Mouse (Mus musculus): ENCODE data around the gene Mdm1. TPM values are rescaled to one million over a fixed set of nuclear protein-coding genes. Genes with fewer than 3 reads are reported as not detected.
"Not testable (repeated sequence)": the region's sequence is repeated elsewhere in the genome, so short reads cannot be mapped to it uniquely, and the experiment has no call there.

Mdm1 gene
- total RNA-seq, 2 experiments from 2014 or later, result 23.4 to 25.9 TPM

DNA sequence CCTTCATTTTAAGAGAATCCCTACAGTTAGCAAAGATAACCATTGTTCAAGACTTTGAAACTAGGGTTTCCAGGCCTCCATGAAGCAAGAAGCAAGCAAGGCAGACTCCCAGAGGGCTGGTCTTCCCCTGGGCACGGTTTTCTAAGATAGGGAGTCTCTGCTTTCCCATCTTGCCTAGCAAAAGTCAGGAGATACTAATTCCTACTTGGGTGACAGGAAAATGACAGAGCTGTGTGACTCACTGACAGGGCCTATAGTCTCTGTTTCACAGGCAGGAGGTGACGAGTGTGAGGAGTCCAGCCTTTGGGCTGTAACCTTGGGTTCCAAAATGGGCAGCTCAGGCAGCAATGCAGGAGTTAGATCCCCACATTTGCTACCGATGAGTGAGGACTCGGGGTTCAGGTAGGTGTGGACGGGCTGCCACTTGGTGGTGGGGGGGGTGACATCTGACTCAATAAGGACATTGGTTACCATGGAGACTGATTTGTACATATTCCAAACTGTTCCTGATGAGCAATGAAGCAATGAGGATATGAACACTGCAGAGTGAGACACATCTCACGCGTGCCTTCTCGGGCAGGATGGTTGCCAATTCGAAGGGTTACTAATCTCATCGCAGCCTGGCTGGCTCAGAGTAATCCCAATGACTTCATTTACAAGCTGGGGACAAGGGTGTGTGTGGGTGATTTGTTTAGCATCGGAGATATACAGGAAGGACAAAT lies 19.0 kb upstream of the Mdm1 start:
- no peak for DNase-seq (ENCODE audit: low spot score in 2 of 2)

DNA sequence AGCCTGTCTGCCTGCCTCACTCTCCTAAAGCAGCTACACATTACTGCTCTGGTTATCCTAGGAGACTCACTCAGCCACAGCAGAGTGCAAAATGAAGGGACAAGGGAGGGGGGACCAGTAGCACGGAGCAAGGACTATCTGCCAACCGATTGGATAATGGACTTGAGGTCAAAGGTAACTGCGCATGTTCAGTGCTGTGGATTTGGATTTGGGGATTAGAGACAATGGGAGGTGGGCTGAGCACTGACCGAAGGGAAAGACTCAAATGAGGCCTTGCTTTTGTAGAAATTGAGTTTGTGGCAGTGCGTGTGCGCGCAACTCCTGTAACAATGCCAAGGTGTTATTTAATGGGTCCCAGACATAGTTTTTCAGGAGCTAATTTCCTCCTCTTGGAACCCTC lies 16.4 kb upstream of the Mdm1 start:
- no peak for DNase-seq (ENCODE audit: low spot score in 2 of 2)

DNA sequence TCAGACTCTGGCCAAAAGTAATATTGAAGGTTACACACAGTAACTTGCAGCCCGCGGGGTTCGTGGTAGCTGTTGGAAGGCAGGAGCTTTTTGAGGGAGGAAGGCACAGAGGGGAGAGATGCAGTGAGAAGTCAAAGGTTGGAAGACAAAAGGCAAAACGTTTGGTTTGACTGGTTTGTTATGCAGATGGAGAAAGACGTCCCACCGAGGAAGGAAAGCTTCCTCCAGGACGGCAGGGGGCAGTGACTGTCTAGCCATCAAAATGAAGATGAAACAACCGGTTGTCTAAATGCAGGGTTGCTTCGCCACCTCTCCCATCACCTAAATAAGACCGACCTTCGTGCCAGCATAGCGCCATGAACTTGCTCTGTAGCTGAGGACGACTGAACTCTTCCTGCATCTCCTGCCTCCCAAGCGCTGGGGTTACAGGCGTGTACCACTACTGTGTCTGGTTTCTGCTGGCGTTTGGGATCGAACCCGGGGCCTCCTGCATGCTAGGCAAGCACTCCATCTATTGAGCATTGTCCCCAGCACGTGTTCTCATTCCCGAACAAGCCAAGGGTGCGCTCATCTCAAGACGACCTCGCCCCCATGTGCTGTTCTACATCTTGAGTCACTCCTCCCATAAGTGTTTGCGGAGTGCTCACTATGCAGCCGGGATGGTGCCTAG lies 15.7 kb upstream of the Mdm1 start:
- no peak for DNase-seq (ENCODE audit: low spot score in 2 of 2)

DNA sequence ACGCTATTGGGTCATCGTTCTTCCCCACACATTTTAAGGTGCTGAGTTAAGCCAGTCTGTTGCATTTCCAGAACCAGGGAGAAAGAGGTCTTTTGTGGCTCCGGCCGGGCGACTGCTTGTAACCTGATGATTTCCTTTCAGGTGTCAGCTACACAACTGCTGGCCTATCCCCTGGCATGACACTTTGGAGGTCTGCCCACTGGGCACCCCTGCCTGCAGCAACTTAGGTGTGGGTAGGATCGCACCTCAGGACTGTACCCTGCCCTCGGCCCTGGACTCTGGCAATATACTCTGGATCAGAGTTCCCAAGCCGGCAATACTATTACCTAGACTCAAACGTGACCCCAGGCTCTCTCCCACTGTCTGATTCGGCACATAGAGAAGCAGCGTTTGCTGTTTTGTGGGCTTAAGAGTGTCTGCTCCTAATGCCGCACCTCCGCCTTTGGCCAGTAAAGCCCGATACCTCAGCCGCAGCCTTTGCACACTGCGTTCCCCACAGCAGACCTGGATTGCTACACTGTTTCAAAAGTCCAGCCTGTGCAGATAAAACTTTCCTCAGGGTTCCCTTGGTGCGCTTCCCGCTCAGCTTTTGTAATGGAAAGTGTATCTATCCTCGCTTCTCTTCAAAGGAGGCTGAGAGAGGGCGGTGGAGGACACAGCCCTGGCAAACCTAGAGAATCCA lies 12.5 kb upstream of the Mdm1 start:
- no peak for DNase-seq (ENCODE audit: low spot score in 2 of 2)

- DNase-seq (ENCODE audit: low spot score in 2 of 2), result no peak
Measured at GRCm38 (mm10) chr10:118130016-118130415, 11.6 kb upstream of the Mdm1 start.

DNA sequence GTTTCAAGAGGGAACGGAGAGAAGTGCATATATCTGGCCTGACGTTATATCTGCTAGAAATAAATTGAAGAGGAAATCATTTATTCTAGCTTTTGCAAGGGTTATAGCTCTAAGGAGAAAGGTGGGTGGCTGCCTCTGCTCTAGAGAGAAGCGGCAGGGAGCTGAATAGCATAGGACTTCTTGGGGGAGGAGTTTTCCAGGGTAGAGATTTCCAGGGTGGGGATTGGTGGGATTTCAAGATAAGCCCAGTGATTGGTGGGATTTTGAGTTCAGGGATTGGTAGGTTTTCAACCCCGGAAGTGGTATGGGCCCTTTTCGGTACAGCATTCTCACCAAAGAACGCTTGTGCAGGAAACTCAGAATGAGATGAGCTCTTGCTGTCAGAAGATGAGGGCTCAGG lies 8.6 kb upstream of the Mdm1 start:
- no peak for DNase-seq (ENCODE audit: low spot score in 2 of 2)

DNA sequence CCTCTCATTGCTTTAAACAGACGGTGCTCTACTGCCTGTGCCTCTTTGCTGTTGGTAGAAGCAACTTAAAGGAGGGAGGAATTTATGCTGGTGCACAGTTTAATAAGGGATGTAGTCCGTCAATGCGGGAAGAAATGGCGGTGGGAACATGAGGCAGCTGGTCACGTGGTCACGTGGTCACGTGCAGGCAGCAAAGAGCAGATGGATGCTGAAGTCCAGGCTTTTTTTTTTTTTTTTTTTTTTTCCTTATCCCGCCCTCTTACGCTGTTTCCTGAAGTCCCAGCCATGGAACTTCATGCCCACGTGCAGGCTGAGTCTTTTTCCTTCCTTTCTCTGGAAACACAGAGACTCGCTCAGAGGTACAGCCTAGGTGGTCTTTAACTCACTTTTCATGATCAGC lies 3.1 kb upstream of the Mdm1 start:
- DNase-seq (ENCODE audit: low spot score in 2 of 2), result no peak

- DNase-seq (ENCODE audit: low spot score in 2 of 2), result no peak
Measured at GRCm38 (mm10) chr10:118139837-118140570, 1.6 kb upstream of the Mdm1 start.

DNA sequence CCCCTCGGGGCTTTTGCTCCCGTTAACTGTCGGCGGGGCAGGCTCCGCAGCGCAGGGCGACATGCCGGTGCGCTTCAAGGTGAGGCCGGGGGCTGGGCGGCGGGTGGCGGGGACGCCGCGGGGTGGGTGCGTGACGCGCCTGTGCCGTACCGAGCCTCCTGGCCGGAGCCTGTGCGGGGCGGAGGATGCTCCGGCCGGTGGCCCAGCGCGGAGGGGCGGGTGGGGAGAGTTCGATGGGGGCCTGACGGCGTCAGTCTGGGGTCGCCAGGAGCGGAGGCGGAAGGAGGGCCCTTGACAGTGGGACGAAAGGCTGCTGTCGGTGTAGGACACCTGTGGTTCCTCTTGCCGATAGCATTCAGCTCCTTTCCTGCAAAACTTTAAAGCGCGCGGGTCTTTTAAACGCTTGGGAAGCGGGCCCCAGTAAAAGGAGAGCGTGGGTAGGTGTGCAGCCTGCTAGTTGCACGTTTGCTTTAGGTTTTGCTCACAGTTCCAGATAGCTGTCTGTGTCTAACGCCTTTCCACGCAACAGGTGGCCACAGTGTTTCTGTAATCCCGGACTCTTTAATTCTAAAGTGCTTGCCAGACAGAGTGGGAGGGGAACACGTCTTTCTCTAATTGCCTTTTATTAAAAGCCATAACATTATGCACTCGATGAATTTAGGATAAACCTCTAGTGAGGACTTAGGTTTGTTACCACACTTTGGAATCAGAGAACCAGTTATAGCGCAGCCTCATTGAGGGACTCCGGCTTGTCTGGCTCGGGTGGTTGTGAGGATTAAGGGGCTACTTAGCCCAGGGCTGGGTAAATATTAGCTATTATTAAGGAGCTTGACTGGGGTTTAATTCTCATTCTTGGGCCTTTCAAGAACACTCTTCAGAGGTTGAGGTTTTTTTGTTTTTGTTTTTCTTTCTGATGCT lies 532 bp downstream of the Mdm1 start:
- DNase-seq (ENCODE audit: low spot score in 2 of 2), result no peak

- no peak for DNase-seq (ENCODE audit: low spot score in 2 of 2)
Measured at GRCm38 (mm10) chr10:118149381-118149780, 7.8 kb downstream of the Mdm1 start.

DNA sequence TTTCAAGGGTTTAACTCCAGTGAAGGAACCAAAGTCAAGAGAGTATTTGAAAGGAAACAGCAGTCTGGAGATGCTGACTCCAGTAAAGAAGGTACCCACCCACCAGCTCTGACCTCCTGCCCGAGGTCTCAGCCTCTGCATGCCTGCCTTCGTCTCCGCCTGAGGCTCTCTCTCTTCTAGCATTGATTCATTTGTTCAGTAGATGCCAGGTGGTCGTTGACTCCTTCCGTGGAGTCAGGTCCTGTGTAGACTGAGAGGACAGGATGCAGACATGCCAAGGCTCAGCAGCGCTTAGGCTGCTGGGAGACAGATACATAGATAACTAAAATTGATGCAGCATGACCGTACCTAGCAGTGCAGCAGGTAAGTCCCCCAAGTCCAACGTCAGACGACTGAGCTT lies 9.3 kb downstream of the Mdm1 start:
- DNase-seq (ENCODE audit: low spot score in 2 of 2), result no peak

DNA sequence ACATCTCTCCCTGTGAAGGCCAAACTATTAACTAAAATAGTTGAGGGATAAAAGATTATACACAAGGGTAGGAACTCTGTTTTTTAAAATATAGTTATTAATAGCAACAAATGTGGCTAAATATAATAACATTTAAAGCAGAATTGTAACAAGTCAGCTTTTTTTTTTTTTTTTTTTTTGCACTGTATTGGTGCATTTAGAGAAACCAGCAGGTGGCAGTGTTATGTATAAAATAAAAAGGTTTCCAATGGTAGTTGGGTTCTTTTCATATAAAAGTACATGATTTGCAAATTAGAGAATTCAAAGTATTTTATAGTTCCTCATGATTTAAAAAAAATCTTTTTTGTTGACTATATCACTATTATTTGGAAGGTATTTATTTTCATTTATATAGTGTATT lies 14.3 kb downstream of the Mdm1 start:
- no peak for DNase-seq (ENCODE audit: low spot score in 2 of 2)

DNA sequence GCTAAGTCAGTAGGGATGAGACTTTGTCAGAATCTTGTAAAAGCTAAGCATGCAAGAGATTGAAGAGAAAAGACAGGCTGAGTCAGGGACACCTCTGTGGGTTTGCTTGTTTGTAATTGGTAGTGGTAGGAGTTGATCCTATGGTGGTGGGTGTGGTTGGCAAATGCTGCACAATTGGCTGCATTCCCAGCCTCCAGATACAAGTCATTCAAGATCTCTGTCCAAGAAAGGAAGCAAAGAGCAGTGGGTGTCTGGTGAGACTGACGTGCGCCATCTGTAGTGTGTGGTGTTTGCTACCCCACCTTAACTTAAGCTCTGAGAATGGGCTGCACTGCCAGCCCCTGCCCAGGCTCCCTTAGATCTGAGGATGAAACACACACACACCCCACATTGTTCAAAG lies 19.5 kb downstream of the Mdm1 start:
- no peak for DNase-seq (ENCODE audit: low spot score in 2 of 2)

GRCm38 (mm10) chr10:118169212-118169611 lies 27.6 kb downstream of the Mdm1 start:
- no peak for DNase-seq (ENCODE audit: low spot score in 2 of 2)

GRCm38 (mm10) chr10:118172416-118172815 lies 30.8 kb downstream of the Mdm1 start:
- no peak for DNase-seq (ENCODE audit: low spot score in 2 of 2)

GRCm38 (mm10) chr10:118172876-118173275 lies 31.3 kb downstream of the Mdm1 start:
- DNase-seq (ENCODE audit: low spot score in 2 of 2), result no peak

DNA sequence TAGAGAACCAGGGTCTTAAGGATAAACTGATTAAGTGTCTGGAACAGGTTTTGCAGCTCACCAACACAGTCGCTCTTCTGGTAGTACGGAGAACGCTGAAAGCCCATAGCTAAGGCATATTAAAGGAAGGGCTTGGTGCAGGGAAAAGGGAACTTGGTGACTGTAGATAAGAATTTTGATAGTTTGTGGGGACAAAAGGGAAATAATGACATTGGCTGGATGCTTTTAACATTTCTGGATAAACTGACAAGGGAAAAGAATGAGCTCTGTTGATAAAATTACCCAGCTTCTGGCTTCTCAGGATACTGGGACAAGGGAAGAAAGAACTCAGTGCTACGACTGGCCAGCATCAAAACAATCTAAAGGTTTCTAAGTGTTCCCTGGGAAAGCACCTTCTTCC lies 33.9 kb downstream of the Mdm1 start:
- not testable (repeated sequence) for DNase-seq (ENCODE audit: low spot score in 2 of 2)

DNA sequence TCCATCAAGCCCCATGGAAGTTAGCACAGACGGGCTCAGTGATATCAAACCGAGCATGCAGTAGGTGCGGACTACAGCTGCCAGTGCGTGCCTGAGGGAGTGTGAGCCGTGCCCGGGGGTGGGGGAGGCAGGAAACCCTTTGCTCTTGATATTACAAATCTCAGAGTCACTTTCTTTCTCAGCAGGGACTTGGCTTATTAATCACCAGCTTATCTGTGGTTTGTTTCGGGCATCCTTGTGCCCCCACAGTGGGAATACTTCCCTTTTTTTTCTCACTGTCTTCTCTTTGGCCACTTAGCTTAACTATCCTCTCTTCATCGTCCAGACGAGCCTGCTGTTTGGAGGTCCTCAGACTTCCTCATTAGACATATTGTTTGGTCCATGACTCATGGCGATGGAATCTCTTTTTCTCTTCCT lies 37.1 kb downstream of the Mdm1 start:
- no peak for DNase-seq (ENCODE audit: low spot score in 2 of 2)

- DNase-seq (ENCODE audit: low spot score in 2 of 2), result no peak
Measured at GRCm38 (mm10) chr10:118179265-118179664, 37.7 kb downstream of the Mdm1 start.

- not testable (repeated sequence) for DNase-seq (ENCODE audit: low spot score in 2 of 2)
Measured at GRCm38 (mm10) chr10:118195150-118195549, 53.5 kb downstream of the Mdm1 start.

GRCm38 (mm10) chr10:118204642-118205041 lies 63.0 kb downstream of the Mdm1 start, which contains the start of gene Il22:
Gene Il22 (plus strand): TSS chr10:118204942.
- no peak for DNase-seq (ENCODE audit: low spot score in 2 of 2)
